Mouse (Mus musculus) erythroblast, embryonic 14.5 days (primary cell): ENCODE measurements around the gene Dnajb13. TPM values are rescaled to one million over a fixed set of nuclear protein-coding genes. Genes with fewer than 3 reads are reported as not detected.
A peak's percentile ranks its signal among the peaks of the same experiment; 100 is the strongest.

Experiments
- H3K27me3 ChIP-seq: 2 replicates; pipeline ENCODE4 v1.6.1; 2012; ENCODE audit warnings: inconsistent platforms; ENCODE audit not compliant: control insufficient read depth
- H3K36me3 ChIP-seq: 2 replicates; pipeline ENCODE4 v1.6.1; 2012; ENCODE audit warnings: mild to moderate bottlenecking, inconsistent platforms; ENCODE audit not compliant: control insufficient read depth
- H3K4me1 ChIP-seq: 2 replicates; pipeline ENCODE4 v1.6.1; 2012; ENCODE audit warnings: inconsistent platforms; ENCODE audit not compliant: control insufficient read depth
- H3K4me3 ChIP-seq: replicated peaks from 2 replicates; pipeline ENCODE3; 2012; ENCODE audit warnings: moderate library complexity, mild to moderate bottlenecking, inconsistent platforms
- H3K9me3 ChIP-seq: 2 replicates; pipeline ENCODE4 v1.6.1; 2012; ENCODE audit warnings: low read length, inconsistent platforms, mixed read lengths; ENCODE audit not compliant: control insufficient read depth
- GATA1 ChIP-seq: IDR thresholded peaks from 2 replicates; pipeline ENCODE4 v1.6.1; 2012; ENCODE audit warnings: low read length, inconsistent platforms, mixed read lengths
- TAL1 ChIP-seq: IDR thresholded peaks from 3 replicates; pipeline ENCODE4 v1.6.1; 2012; ENCODE audit warnings: low read length, inconsistent platforms, mixed read lengths
- polyA plus RNA-seq: library from polyadenylated mRNA; stranded (reverse); fragments of >175 nt; gene quantifications from 2 replicates; pipeline ENCODE4 v1.2.3, GENCODE M21; 2012

Gene Dnajb13
- polyA plus RNA-seq, 1 experiment = not detected

- Histone ChIP-seq H3K36me3 (peaks cover 3% of the 10 kb centered on the region; the same call in 1 of the 2 replicates), H3K4me3 (no peak overlapping the region), H3K4me1 (peaks cover 51% of the 10 kb centered on the region), H3K27me3 (no peaks in the 10 kb centered on the region), H3K9me3 (no peaks in the 10 kb centered on the region)
- TF ChIP-seq GATA1 (no peak), TAL1 (no peak)
These were observed 34.6 kb downstream of the Dnajb13 start for GRCm38 (mm10) chr7:100480175-100480574.

- Histone ChIP-seq H3K4me3 (no peak overlapping the region), H3K4me1 (peaks cover 52% of the 10 kb centered on the region), H3K9me3 (no peaks in the 10 kb centered on the region), H3K27me3 (no peaks in the 10 kb centered on the region), H3K36me3 (peaks cover 3% of the 10 kb centered on the region; the same call in 1 of the 2 replicates)
- no peak for TF ChIP-seq GATA1
- no peak for TF ChIP-seq TAL1
These were observed 35.0 kb downstream of the Dnajb13 start for GRCm38 (mm10) chr7:100479823-100480164.

GRCm38 (mm10) chr7:100479100-100479822, 35.5 kb downstream of the Dnajb13 start:
- H3K4me3 ChIP-seq = no peak overlapping the region
- peaks cover 51% of the 10 kb centered on the region for H3K4me1 ChIP-seq
- TF ChIP-seq GATA1 (no peak), TAL1 (no peak)
- peaks cover 3% of the 10 kb centered on the region; the same call in 1 of the 2 replicates for H3K36me3 ChIP-seq
- H3K27me3 ChIP-seq = no peaks in the 10 kb centered on the region
- no peaks in the 10 kb centered on the region for H3K9me3 ChIP-seq

GRCm38 (mm10) chr7:100474680-100475079, 40.1 kb downstream of the Dnajb13 start:
- no peak for TF ChIP-seq GATA1
- TF ChIP-seq TAL1 = no peak
- H3K9me3 ChIP-seq = no peaks in the 10 kb centered on the region
- H3K27me3 ChIP-seq = no peaks in the 10 kb centered on the region
- H3K36me3 ChIP-seq = peaks cover 36% of the 10 kb centered on the region
- H3K4me3 ChIP-seq = no peak overlapping the region
- H3K4me1 ChIP-seq = peaks cover 59% of the 10 kb centered on the region

- Histone ChIP-seq H3K9me3 (no peaks in the 10 kb centered on the region), H3K4me1 (peaks cover 60% of the 10 kb centered on the region), H3K27me3 (no peaks in the 10 kb centered on the region), H3K4me3 (no peak overlapping the region), H3K36me3 (peaks cover 44% of the 10 kb centered on the region)
- TF ChIP-seq TAL1 = no peak
- no peak for TF ChIP-seq GATA1
These were observed 40.8 kb downstream of the Dnajb13 start for GRCm38 (mm10) chr7:100473846-100474454.

- peaks cover 70% of the 10 kb centered on the region for H3K4me1 ChIP-seq
- peaks cover 55% of the 10 kb centered on the region for H3K36me3 ChIP-seq
- H3K4me3 ChIP-seq = no peak within 1 kb of the TSS
- TF ChIP-seq GATA1 = no peak
- TF ChIP-seq TAL1 = no peak
- no peaks in the 10 kb centered on the region for H3K27me3 ChIP-seq
- no peaks in the 10 kb centered on the region for H3K9me3 ChIP-seq
These were observed 42.0 kb downstream of the Dnajb13 start, which contains the start of gene Ucp3 for GRCm38 (mm10) chr7:100472777-100473176. Gene Ucp3 (plus strand): TSS chr7:100472990.

GRCm38 (mm10) chr7:100471407-100471797, 43.4 kb downstream of the Dnajb13 start:
- TF ChIP-seq GATA1 = no peak
- TF ChIP-seq TAL1 = no peak
- no peaks in the 10 kb centered on the region for H3K9me3 ChIP-seq
- H3K27me3 ChIP-seq = no peaks in the 10 kb centered on the region
- H3K36me3 ChIP-seq = peaks cover 59% of the 10 kb centered on the region
- peaks cover 84% of the 10 kb centered on the region for H3K4me1 ChIP-seq
- no peak overlapping the region for H3K4me3 ChIP-seq

- Histone ChIP-seq H3K4me3 (no peak overlapping the region), H3K36me3 (peaks cover 64% of the 10 kb centered on the region), H3K4me1 (peaks cover 85% of the 10 kb centered on the region), H3K9me3 (no peaks in the 10 kb centered on the region), H3K27me3 (no peaks in the 10 kb centered on the region)
- TF ChIP-seq TAL1 = no peak
- TF ChIP-seq GATA1 = no peak
These were observed 43.9 kb downstream of the Dnajb13 start for GRCm38 (mm10) chr7:100470796-100471406.

GRCm38 (mm10) chr7:100469502-100469901, 45.3 kb downstream of the Dnajb13 start:
- peaks cover 76% of the 10 kb centered on the region for H3K36me3 ChIP-seq
- H3K9me3 ChIP-seq = no peaks in the 10 kb centered on the region
- H3K4me3 ChIP-seq = peak overlapping the region; percentile 42
- no peak for TF ChIP-seq GATA1
- no peak for TF ChIP-seq TAL1
- peaks cover 93% of the 10 kb centered on the region for H3K4me1 ChIP-seq
- no peaks in the 10 kb centered on the region for H3K27me3 ChIP-seq
